In genomic region chr10:128545570-128545898, GRCm38 (mm10) we compare ENCODE assay signal across 1 mouse cellular context.
TF ChIP-seq lines count a peak whose summit lies in the region.

No protein-coding gene starts in this region.

TF ChIP-seq in CH12.LX, 34 proteins besides CTCF, POLR2A, EP300 and RAD21:
- TF ChIP-seq JUN (IDR thresholded peaks at IDR 0.05; ENCODE audit: insufficient read depth, low read depth, low read length) = no peak
- no peak for TF ChIP-seq CHD2 (IDR thresholded peaks at IDR 0.05; ENCODE audit: low read length)
- TF ChIP-seq ZC3H11A (IDR thresholded peaks at IDR 0.05; ENCODE audit: low read depth, low read length) = no peak
- TF ChIP-seq UBTF (IDR thresholded peaks at IDR 0.05; ENCODE audit: low read depth, low read length) = no peak
- no peak for TF ChIP-seq USF1 (IDR thresholded peaks at IDR 0.05; ENCODE audit: low read depth, low read length)
- no peak for TF ChIP-seq MEF2A (IDR thresholded peaks at IDR 0.05; ENCODE audit: borderline replicate concordance, low read depth, low read length)
- no peak for TF ChIP-seq MAFK (IDR thresholded peaks at IDR 0.05; ENCODE audit: insufficient replicate concordance, low read length)
- TF ChIP-seq TBP (conservative IDR thresholded peaks at IDR 0.05; ENCODE audit: low read depth, low read length) = no peak
- no peak for TF ChIP-seq ZNF384 (IDR thresholded peaks at IDR 0.05; ENCODE audit: low read depth, low read length)
- no peak for TF ChIP-seq GABPA (IDR thresholded peaks at IDR 0.05; ENCODE audit: insufficient replicate concordance, low read depth, low read length)
- no peak for TF ChIP-seq ZKSCAN1 (IDR thresholded peaks at IDR 0.05; ENCODE audit: borderline replicate concordance, low read depth, low read length)
- TF ChIP-seq TCF12 (IDR thresholded peaks at IDR 0.05; ENCODE audit: low read depth, low read length) = no peak
